Mouse (Mus musculus) E14TG2a.4 (cell line): Measurements from ENCODE around the gene Nup210.

Experiments used
- CTCF ChIP-seq: conservative IDR thresholded peaks from 2 replicates; pipeline ENCODE4 v1.5.1; 2014; ENCODE audit warnings: low read length
- NANOG ChIP-seq: IDR thresholded peaks from 2 replicates; pipeline ENCODE4 v1.6.1; 2014; ENCODE audit warnings: borderline replicate concordance, low read length, mixed read lengths

- no peak for TF ChIP-seq CTCF
- TF ChIP-seq NANOG = no peak
Measured at GRCm38 (mm10) chr6:91115863-91116243, 776 bp downstream of the Nup210 start.
